Mouse (Mus musculus) bone marrow macrophage, adult 2 months (primary cell): ENCODE results near the gene Gm49388.

Experiments used
- CTCF ChIP-seq: IDR thresholded peaks from 2 replicates; pipeline ENCODE4 v1.5.1; 2012; ENCODE audit warnings: low read depth, mild to moderate bottlenecking, low read length, moderate library complexity
- POLR2A ChIP-seq: IDR thresholded peaks from 2 replicates; pipeline ENCODE4 v1.6.1; 2012; ENCODE audit warnings: mild to moderate bottlenecking, low read depth, low read length, borderline replicate concordance

DNA sequence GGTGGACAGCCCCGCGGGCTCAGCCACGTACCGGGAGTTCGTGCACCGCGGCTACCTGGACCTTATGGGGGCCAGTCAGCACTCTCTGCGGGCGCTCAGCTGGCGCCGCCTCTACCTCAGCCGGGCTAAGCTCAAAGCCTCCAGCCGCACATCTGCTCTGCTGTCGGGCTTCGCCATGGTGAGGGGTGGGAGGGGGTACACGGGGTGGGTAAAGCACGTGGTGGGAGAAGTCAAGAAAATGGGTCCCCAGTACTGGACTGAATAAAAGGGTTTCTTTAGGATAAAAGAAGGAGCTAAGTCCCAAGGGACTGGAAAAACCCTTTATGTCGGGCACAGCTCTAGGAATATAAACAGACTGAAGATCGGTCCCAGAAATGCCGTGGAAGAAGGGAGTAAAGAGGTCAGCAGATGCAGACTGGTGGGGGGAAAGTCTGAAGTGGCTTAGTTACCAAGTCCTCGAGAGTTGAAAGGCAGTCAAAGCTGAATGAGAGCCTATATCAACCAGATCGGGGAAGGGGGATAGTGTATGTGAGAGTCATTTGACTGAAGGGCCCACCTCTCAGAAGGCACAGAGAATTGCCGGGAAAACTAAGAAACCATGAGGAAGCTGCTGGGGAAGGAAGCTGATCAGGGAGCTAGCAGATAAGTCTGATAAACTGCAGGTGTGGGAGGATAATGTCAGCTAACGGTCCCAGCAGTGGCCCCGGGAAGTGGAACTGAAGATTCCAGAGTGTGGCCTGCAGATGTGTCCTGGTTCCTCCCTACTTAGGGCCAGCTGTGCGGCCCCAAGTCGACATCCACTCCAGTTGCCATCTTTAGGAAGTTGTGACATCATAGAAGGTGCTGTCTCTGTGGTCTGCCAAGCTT, 15.1 kb upstream of the Gm49388 start:
- TF ChIP-seq CTCF (no peak), POLR2A (no peak)
